Mouse (Mus musculus): ENCODE data around the gene Tll2. TPM values are rescaled to one million over a fixed set of nuclear protein-coding genes. Genes with fewer than 3 reads are reported as not detected.
A peak's percentile ranks its signal among the peaks of the same experiment; 100 is the strongest.

Gene Tll2
- total RNA-seq, 2 experiments from 2014 or later = not detected

- no peak for ATAC-seq (replicated peaks; ENCODE audit: poor library complexity)
Measured at GRCm38 (mm10) chr19:41164447-41165095, 42.1 kb downstream of the Tll2 start.

GRCm38 (mm10) chr19:41160388-41160787 lies 46.2 kb downstream of the Tll2 start:
- no peak for ATAC-seq (replicated peaks; ENCODE audit: poor library complexity)

- no peak for ATAC-seq (replicated peaks; ENCODE audit: poor library complexity)
Measured at GRCm38 (mm10) chr19:41154681-41155080, 52.0 kb downstream of the Tll2 start.

- ATAC-seq (replicated peaks; ENCODE audit: poor library complexity) = no peak
Measured at GRCm38 (mm10) chr19:41152462-41152861, 54.2 kb downstream of the Tll2 start.

- ATAC-seq (replicated peaks; ENCODE audit: poor library complexity) = no peak
Measured at GRCm38 (mm10) chr19:41152016-41152370, 54.6 kb downstream of the Tll2 start.

GRCm38 (mm10) chr19:41151321-41152015 lies 55.2 kb downstream of the Tll2 start:
- ATAC-seq (replicated peaks; ENCODE audit: poor library complexity) = no peak

GRCm38 (mm10) chr19:41140961-41141360 lies 65.7 kb downstream of the Tll2 start:
- ATAC-seq (replicated peaks; ENCODE audit: poor library complexity) = no peak

GRCm38 (mm10) chr19:41139629-41140028 lies 67.0 kb downstream of the Tll2 start:
- ATAC-seq (replicated peaks; ENCODE audit: poor library complexity) = no peak

GRCm38 (mm10) chr19:41123009-41123408 lies 83.6 kb downstream of the Tll2 start:
- ATAC-seq (replicated peaks; ENCODE audit: poor library complexity) = no peak

- no peak for ATAC-seq (replicated peaks; ENCODE audit: poor library complexity)
Measured at GRCm38 (mm10) chr19:41119924-41120323, 86.7 kb downstream of the Tll2 start.

- no peak for ATAC-seq (replicated peaks; ENCODE audit: poor library complexity)
Measured at GRCm38 (mm10) chr19:41118346-41118745, 88.3 kb downstream of the Tll2 start.

- no peak for ATAC-seq (replicated peaks; ENCODE audit: poor library complexity)
Measured at GRCm38 (mm10) chr19:41117334-41117733, 89.3 kb downstream of the Tll2 start.

- no peak for ATAC-seq (replicated peaks; ENCODE audit: poor library complexity)
Measured at GRCm38 (mm10) chr19:41114611-41115010, 92.0 kb downstream of the Tll2 start.

- no peak for ATAC-seq (replicated peaks; ENCODE audit: poor library complexity)
Measured at GRCm38 (mm10) chr19:41113911-41114531, 92.6 kb downstream of the Tll2 start.

GRCm38 (mm10) chr19:41112609-41113008 lies 94.0 kb downstream of the Tll2 start:
- no peak for ATAC-seq (replicated peaks; ENCODE audit: poor library complexity)

GRCm38 (mm10) chr19:41109991-41110390 lies 96.6 kb downstream of the Tll2 start:
- ATAC-seq (replicated peaks; ENCODE audit: poor library complexity) = no peak

GRCm38 (mm10) chr19:41109496-41109895 lies 97.1 kb downstream of the Tll2 start:
- ATAC-seq (replicated peaks; ENCODE audit: poor library complexity) = no peak

- no peak for ATAC-seq (replicated peaks; ENCODE audit: poor library complexity)
Measured at GRCm38 (mm10) chr19:41108666-41109065, 98.0 kb downstream of the Tll2 start.

- no peak for ATAC-seq (replicated peaks; ENCODE audit: poor library complexity)
Measured at GRCm38 (mm10) chr19:41107530-41107929, 99.1 kb downstream of the Tll2 start.

GRCm38 (mm10) chr19:41104922-41105321 lies 101.7 kb downstream of the Tll2 start:
- 0 out of 2 replicates have a peak, but pooled peaks have one; percentile 26 for ATAC-seq (replicated peaks; ENCODE audit: poor library complexity)

GRCm38 (mm10) chr19:41101390-41101789 lies 105.2 kb downstream of the Tll2 start:
- ATAC-seq (replicated peaks; ENCODE audit: poor library complexity) = no peak

GRCm38 (mm10) chr19:41100863-41101262 lies 105.8 kb downstream of the Tll2 start:
- ATAC-seq (replicated peaks; ENCODE audit: poor library complexity) = no peak

All from megakaryocyte progenitor cell, adult 5-6 weeks (primary cell).